Mouse (Mus musculus): ENCODE data around the gene Topaz1.
"Not testable (repeated sequence)": the region's sequence is repeated elsewhere in the genome, so short reads cannot be mapped to it uniquely, and the experiment has no call there.

Topaz1 gene

GRCm38 (mm10) chr9:122812386-122812785 is 65.2 kb downstream of the Topaz1 start:
- DNase-seq (ENCODE audit: low spot score in 2 of 2): no peak

GRCm38 (mm10) chr9:122814775-122815174 is 67.6 kb downstream of the Topaz1 start:
- DNase-seq (ENCODE audit: low spot score in 2 of 2): no peak

DNA sequence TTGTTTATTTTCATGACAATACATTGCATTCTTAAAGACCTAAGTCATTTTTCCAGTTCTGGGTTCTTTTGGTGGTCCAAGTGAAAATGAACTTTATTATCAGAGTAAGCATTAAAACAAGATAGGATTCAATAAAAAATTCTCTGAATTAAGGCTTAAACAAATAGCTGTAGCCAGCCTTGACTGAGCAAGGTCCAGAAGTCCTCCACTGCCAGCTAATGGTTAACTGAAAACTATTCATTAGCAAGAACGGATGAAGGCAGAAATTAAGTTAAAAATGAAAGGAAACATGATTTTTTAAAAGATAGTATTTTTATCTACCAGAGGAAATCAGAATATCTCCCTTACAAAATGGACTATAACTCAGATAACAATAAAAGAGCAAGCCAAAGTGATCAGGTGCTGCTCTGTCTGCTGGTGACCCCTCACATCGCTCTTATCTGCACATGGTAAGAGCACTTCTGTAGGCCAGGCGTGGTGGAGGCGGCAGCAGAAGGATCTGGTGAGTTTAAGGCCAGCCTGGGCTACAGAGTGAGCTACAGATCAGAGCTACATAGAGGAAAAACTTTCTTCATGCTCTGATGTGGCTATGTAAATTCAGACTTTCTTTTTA is 68.2 kb downstream of the Topaz1 start:
- DNase-seq (ENCODE audit: low spot score in 2 of 2): no peak

GRCm38 (mm10) chr9:122823374-122824017 is 76.3 kb downstream of the Topaz1 start:
- no peak for DNase-seq (ENCODE audit: low spot score in 2 of 2)

GRCm38 (mm10) chr9:122826743-122827142 is 79.6 kb downstream of the Topaz1 start:
- DNase-seq (ENCODE audit: low spot score in 2 of 2): no peak

GRCm38 (mm10) chr9:122829826-122830380 is 82.8 kb downstream of the Topaz1 start:
- no peak for DNase-seq (ENCODE audit: low spot score in 2 of 2)

GRCm38 (mm10) chr9:122836126-122836525 is 89.0 kb downstream of the Topaz1 start:
- no peak for DNase-seq (ENCODE audit: low spot score in 2 of 2)

DNA sequence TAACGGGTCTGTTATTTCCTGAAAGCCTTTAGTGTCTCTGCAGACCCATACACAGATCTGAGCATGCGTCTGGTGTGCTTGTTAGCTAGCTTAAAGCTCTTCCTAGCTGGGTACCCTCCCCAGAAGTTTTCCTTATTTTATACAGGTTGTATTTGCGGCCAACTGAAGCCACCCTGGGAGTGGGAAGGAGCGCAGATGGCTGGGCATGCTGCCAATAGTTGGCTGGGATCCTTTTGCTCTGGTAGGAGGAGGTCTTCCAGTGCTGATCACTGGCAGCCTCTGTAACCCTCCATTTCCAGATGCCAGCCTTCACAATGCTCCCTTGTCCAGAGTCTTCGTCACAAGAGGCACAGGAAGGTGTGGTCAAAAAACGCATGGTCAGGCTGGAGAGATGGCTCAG is 89.6 kb downstream of the Topaz1 start:
- peak; percentile 65 to 69 for DNase-seq (ENCODE audit: low spot score in 2 of 2)

DNA sequence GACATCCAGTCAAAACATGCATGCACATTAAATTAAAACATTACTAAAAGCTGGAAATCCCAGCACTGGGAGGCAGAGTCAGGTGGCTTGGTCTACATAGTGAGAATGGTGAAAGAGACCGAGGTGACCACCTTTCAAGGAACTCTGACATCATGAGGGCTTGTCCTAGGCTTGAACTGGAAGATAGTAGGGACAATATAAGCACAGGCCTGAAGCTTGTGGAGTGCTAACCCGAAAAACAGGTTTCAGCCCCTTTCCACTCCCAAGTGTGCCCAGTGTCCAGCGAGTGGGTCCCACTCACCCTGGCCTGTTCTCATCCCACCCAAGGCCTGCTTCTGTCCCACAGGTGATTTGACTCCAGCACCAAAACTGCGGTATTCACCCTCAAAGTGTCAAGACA is 90.1 kb downstream of the Topaz1 start:
- DNase-seq (ENCODE audit: low spot score in 2 of 2): no peak

DNA sequence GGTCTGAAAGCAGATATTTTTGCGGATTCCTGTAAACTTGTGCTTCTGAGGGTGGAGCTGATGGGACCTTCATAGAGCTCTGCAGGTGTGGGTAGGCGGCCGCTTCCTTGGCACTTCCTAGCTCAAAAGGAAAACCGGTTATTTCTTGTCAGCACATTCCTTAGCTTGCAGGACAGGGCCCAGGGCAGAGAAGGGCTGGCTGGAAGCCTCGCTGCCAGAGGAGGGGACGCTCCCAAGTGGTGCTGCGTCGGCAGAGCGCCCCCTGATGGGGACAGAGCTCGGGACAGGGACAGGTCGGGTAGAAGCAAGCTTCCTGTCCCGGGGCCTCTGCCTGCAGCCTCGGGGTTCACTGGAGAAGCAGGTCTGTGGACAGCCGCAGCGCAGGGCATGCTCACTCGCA is 90.5 kb downstream of the Topaz1 start:
- DNase-seq (ENCODE audit: low spot score in 2 of 2): peak in 1 of 2 experiments; percentile 23

DNA sequence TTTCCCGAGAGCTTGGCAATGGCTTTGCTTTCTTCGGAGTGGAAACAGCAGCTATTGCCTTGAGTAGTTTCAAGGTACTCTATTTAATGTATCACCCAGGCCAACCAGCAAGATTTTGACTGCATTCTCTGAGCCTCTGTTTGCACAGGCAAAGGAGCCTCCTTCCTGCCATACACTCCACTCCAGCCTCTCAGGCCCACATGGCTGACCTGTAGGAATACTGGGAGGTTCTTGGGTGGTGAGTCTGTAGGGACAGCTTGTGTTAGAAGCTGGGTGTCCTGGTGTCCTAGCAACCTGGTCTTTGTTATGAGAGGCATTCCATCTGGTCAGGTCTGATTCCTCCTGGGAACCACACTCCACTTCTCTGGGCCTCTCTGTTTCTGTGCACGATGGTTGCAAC is 96.6 kb downstream of the Topaz1 start, which contains the start of gene Gm35549:
TSS of gene Gm35549 (minus strand) at position 276 of the 400 bp plus-strand sequence.
- no peak for DNase-seq (ENCODE audit: low spot score in 2 of 2)

DNA sequence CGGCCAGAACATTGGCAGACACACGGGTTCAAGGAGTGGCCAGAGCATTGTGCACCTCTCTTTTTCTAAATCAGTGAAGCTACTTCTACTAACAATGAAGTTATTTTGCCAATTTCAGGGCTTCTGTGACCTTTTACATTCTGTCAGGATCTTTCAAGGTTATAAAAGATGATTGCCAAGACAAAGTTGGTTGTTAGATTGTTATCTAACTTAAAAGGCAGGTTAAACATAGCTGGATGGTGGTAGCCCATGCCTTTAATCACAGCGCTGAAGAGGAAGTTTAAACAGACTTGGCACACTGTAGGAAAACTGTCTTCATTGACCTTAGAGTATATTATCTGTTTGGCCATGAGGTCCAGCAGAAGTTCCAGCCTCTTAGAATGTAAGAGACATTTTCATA is 98.5 kb downstream of the Topaz1 start:
- no peak for DNase-seq (ENCODE audit: low spot score in 2 of 2)

GRCm38 (mm10) chr9:122846156-122846555 is 99.0 kb downstream of the Topaz1 start:
- DNase-seq (ENCODE audit: low spot score in 2 of 2): peak in 1 of 2 experiments; percentile 15

DNA sequence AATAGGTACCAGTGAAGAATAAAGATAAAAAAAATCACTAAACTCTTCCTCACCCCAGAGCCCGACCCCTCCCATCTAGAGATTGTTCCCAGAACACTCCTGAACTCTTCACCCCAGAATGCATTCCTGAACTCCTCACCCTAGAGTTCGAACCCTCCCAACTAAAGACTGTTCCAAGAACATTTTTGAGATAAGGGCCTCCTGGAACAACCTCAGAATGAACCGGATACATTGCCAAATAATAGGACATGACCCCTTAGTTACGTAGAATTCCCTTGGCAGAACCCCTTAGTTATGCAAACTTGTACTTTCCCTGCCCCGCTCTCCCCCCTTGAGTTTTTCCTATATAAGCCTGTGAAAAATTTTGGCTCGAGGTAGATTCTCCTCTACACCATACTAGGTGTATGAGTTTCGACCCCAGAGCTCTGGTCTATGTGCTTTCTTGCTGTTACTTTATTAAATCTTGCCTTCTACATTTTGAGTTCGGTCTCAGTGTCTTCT is 100.7 kb downstream of the Topaz1 start:
- DNase-seq (ENCODE audit: low spot score in 2 of 2): not testable (repeated sequence)
